Mouse (Mus musculus) midbrain, embryonic 14.5 days (tissue): ENCODE results near the gene Nudt6. TPM values are rescaled to one million over a fixed set of nuclear protein-coding genes. Genes with fewer than 3 reads are reported as not detected.

Source experiments
- ATAC-seq: fragments of 200-750 bp; cut with Nextera tagmentation; 2 replicates; pipeline ENCODE4 v1.8.0; 2017; ENCODE audit warnings: moderate number of reproducible peaks, moderate library complexity; ENCODE audit not compliant: low FRiP score, low TSS enrichment
- DNase-seq: peaks from one replicate; pipeline ENCODE4 v3.0.0-alpha.2; 2015
- H3K27ac ChIP-seq: fragments of 300-500 bp; sonication (generic); replicated peaks from 2 replicates; pipeline ENCODE4 v1.5.1; 2014; ENCODE audit warnings: mild to moderate bottlenecking, low read depth, low read length, moderate library complexity
- H3K27me3 ChIP-seq: fragments of 300-500 bp; sonication (generic); 2 replicates; pipeline ENCODE4 v1.6.1; 2014; ENCODE audit warnings: low read length, control low read depth, mixed read lengths; ENCODE audit not compliant: control insufficient read depth, insufficient read depth
- H3K36me3 ChIP-seq: fragments of 300-500 bp; sonication (generic); 2 replicates; pipeline ENCODE4 v1.6.1; 2014; ENCODE audit warnings: low read length, control low read depth; ENCODE audit not compliant: control insufficient read depth, insufficient read depth
- H3K4me1 ChIP-seq: fragments of 300-500 bp; sonication (generic); 2 replicates; pipeline ENCODE4 v1.6.1; 2014; ENCODE audit warnings: mild to moderate bottlenecking, antibody characterized with exemption, low read length, control low read depth; ENCODE audit not compliant: control insufficient read depth, insufficient read depth
- H3K4me2 ChIP-seq: fragments of 300-500 bp; sonication (generic); 2 replicates; pipeline ENCODE4 v1.6.1; 2014; ENCODE audit warnings: mild to moderate bottlenecking, low read length, moderate library complexity
- H3K4me3 ChIP-seq: fragments of 300-500 bp; sonication (generic); replicated peaks from 2 replicates; pipeline ENCODE4 v1.5.1; 2014; ENCODE audit warnings: low read depth, low read length
- H3K9ac ChIP-seq: fragments of 300-500 bp; sonication (generic); replicated peaks from 2 replicates; pipeline ENCODE4 v1.6.1; 2014; ENCODE audit warnings: mild to moderate bottlenecking, low read length, moderate library complexity
- H3K9me3 ChIP-seq: fragments of 300-500 bp; sonication (generic); 2 replicates; pipeline ENCODE4 v1.6.1; 2016; ENCODE audit warnings: low read length, control low read depth, mixed read lengths; ENCODE audit not compliant: control insufficient read depth
- WGBS: fragments of 180-500 bp; shearing (Covaris S2); extraction: QIAGEN DNeasy Blood & Tissue Kit; methylation state at CpG from one replicate; pipeline ENCODE4 v1.1.7; 2014; 5-methylcytosine and 5-hydroxymethylcytosine counted together
- polyA plus RNA-seq: library from polyadenylated mRNA; unstranded; fragments of >200 nt; fragmentation: Nextera tagmentation; extraction: Ambion mirVana; gene quantifications from 2 replicates; pipeline ENCODE4 v1.2.1, GENCODE M21; 2014

The Nudt6 gene
- polyA plus RNA-seq, 1 experiment from 2014 or later = 5.2 TPM

GRCm38 (mm10) chr3:37398661-37399395, 21.2 kb downstream of the Nudt6 start:
- H3K36me3 ChIP-seq = no peaks in the 10 kb centered on the region
- no peaks in the 10 kb centered on the region for H3K9me3 ChIP-seq
- no peak overlapping the region for H3K9ac ChIP-seq
- ATAC-seq (no peak), DNase-seq (no peak)
- H3K27me3 ChIP-seq = no peaks in the 10 kb centered on the region
- H3K4me1 ChIP-seq = no peaks in the 10 kb centered on the region
- 89% methylated on average over 7 of the region's 7 CpGs for WGBS
- H3K27ac ChIP-seq = no peak overlapping the region
- H3K4me3 ChIP-seq = no peak overlapping the region
- H3K4me2 ChIP-seq = no peak overlapping the region

- H3K27me3 ChIP-seq = no peaks in the 10 kb centered on the region
- DNase-seq (no peak), ATAC-seq (no peak)
- WGBS = 82% methylated on average over 3 of the region's 3 CpGs
- H3K9ac ChIP-seq = no peak overlapping the region
- no peaks in the 10 kb centered on the region for H3K9me3 ChIP-seq
- H3K4me1 ChIP-seq = no peaks in the 10 kb centered on the region
- no peak overlapping the region for H3K4me2 ChIP-seq
- no peak overlapping the region for H3K27ac ChIP-seq
- H3K36me3 ChIP-seq = no peaks in the 10 kb centered on the region
- no peak overlapping the region for H3K4me3 ChIP-seq
Measured at GRCm38 (mm10) chr3:37397646-37398045, 22.4 kb downstream of the Nudt6 start.

GRCm38 (mm10) chr3:37396930-37397608, 22.9 kb downstream of the Nudt6 start:
- H3K9me3 ChIP-seq = no peaks in the 10 kb centered on the region
- H3K4me1 ChIP-seq = no peaks in the 10 kb centered on the region
- H3K36me3 ChIP-seq = no peaks in the 10 kb centered on the region
- WGBS = 93% methylated on average over 5 of the region's 5 CpGs
- no peak overlapping the region for H3K4me3 ChIP-seq
- H3K9ac ChIP-seq = no peak overlapping the region
- no peaks in the 10 kb centered on the region for H3K27me3 ChIP-seq
- DNase-seq (no peak), ATAC-seq (no peak)
- no peak overlapping the region for H3K27ac ChIP-seq
- H3K4me2 ChIP-seq = no peak overlapping the region

- Histone ChIP-seq H3K4me2 (no peak overlapping the region), H3K36me3 (no peaks in the 10 kb centered on the region), H3K9ac (no peak overlapping the region), H3K9me3 (0 out of 2 replicates have a peak, but pooled peaks cover 9% of the 10 kb centered on the region), H3K4me1 (no peaks in the 10 kb centered on the region), H3K27me3 (no peaks in the 10 kb centered on the region), H3K4me3 (no peak overlapping the region), H3K27ac (no peak overlapping the region)
- DNase-seq (no peak), ATAC-seq (no peak)
- 86% methylated on average over 6 of the region's 6 CpGs for WGBS
Measured at GRCm38 (mm10) chr3:37387310-37387709, 32.7 kb downstream of the Nudt6 start.

- DNase-seq = no peak
- 92% methylated on average over 6 of the region's 6 CpGs for WGBS
Measured at GRCm38 (mm10) chr3:37383096-37383765, 36.8 kb downstream of the Nudt6 start.

GRCm38 (mm10) chr3:37381457-37381856, 38.6 kb downstream of the Nudt6 start:
- no peak for DNase-seq
- Histone ChIP-seq H3K9ac (no peak overlapping the region), H3K4me3 (no peak overlapping the region), H3K27ac (no peak overlapping the region), H3K9me3 (no peaks in the 10 kb centered on the region), H3K36me3 (no peaks in the 10 kb centered on the region), H3K27me3 (no peaks in the 10 kb centered on the region), H3K4me2 (no peak overlapping the region), H3K4me1 (no peaks in the 10 kb centered on the region)
- WGBS = 79% methylated on average over 6 of the region's 6 CpGs
- ATAC-seq = no peak

More at GRCm38 (mm10) chr3:37383096-37383765, 36.8 kb downstream of the Nudt6 start:
- no peaks in the 10 kb centered on the region for H3K36me3 ChIP-seq
- H3K4me3 ChIP-seq = no peak overlapping the region
- no peak overlapping the region for H3K9ac ChIP-seq
- ATAC-seq = no peak
- H3K27me3 ChIP-seq = no peaks in the 10 kb centered on the region
- no peak overlapping the region for H3K27ac ChIP-seq
- no peaks in the 10 kb centered on the region for H3K9me3 ChIP-seq
- no peak overlapping the region for H3K4me2 ChIP-seq
- no peaks in the 10 kb centered on the region for H3K4me1 ChIP-seq

GRCm38 (mm10) chr3:37379930-37380881, 39.8 kb downstream of the Nudt6 start:
- Histone ChIP-seq H3K27ac (no peak overlapping the region), H3K9me3 (no peaks in the 10 kb centered on the region), H3K9ac (no peak overlapping the region), H3K4me1 (no peaks in the 10 kb centered on the region), H3K4me3 (no peak overlapping the region), H3K36me3 (no peaks in the 10 kb centered on the region), H3K4me2 (no peak overlapping the region), H3K27me3 (no peaks in the 10 kb centered on the region)
- ATAC-seq (no peak), DNase-seq (no peak)
- 68% methylated on average over 18 of the region's 18 CpGs for WGBS

GRCm38 (mm10) chr3:37379201-37379600, 40.8 kb downstream of the Nudt6 start:
- 83% methylated on average over 14 of the region's 14 CpGs for WGBS
- Histone ChIP-seq H3K4me3 (no peak overlapping the region), H3K27ac (no peak overlapping the region), H3K27me3 (no peaks in the 10 kb centered on the region), H3K36me3 (no peaks in the 10 kb centered on the region), H3K9ac (no peak overlapping the region), H3K4me2 (no peak overlapping the region), H3K9me3 (no peaks in the 10 kb centered on the region), H3K4me1 (no peaks in the 10 kb centered on the region)
- ATAC-seq (no peak), DNase-seq (no peak)
